Mouse (Mus musculus) liver, embryonic 16.5 days (tissue): ENCODE measurements at regions not wholly inside any gene's neighbourhood (a gene's known extent, or its start where the extent isn't known, plus 50 kb on each side); places are given as distances from the start of the nearest gene placed in this dataset.
A peak's percentile ranks its signal among the peaks of the same experiment; 100 is the strongest.

Experiments
- ATAC-seq: fragments of 200-750 bp; cut with Nextera tagmentation; 2 replicates; pipeline ENCODE4 v1.8.0; 2017; ENCODE audit warnings: low read depth, mild to moderate bottlenecking, moderate number of reproducible peaks, moderate library complexity
- H3K27ac ChIP-seq: fragments of 300-500 bp; sonication (generic); 2 replicates; pipeline ENCODE4 v1.5.1; 2014; ENCODE audit warnings: mild to moderate bottlenecking, low read length
- H3K27me3 ChIP-seq: fragments of 300-500 bp; sonication (generic); 2 replicates; pipeline ENCODE4 v1.6.1; 2014; ENCODE audit warnings: low read depth, low read length, mixed read lengths; ENCODE audit not compliant: control insufficient read depth, insufficient read depth
- H3K36me3 ChIP-seq: fragments of 300-500 bp; sonication (generic); 2 replicates; pipeline ENCODE4 v1.6.1; 2014; ENCODE audit warnings: mild to moderate bottlenecking; ENCODE audit not compliant: control insufficient read depth, insufficient read depth
- H3K4me1 ChIP-seq: fragments of 300-500 bp; sonication (generic); 2 replicates; pipeline ENCODE4 v1.6.1; 2014; ENCODE audit warnings: low read depth, low read length, mixed read lengths; ENCODE audit not compliant: control insufficient read depth
- H3K4me2 ChIP-seq: fragments of 300-500 bp; sonication (generic); 2 replicates; pipeline ENCODE4 v1.6.1; 2014; ENCODE audit warnings: low read depth, low read length, mixed read lengths
- H3K4me3 ChIP-seq: fragments of 300-500 bp; sonication (generic); 2 replicates; pipeline ENCODE4 v1.5.1; 2014; ENCODE audit warnings: low read depth, mild to moderate bottlenecking, low read length
- H3K9ac ChIP-seq: fragments of 300-500 bp; sonication (generic); 2 replicates; pipeline ENCODE4 v1.6.1; 2014; ENCODE audit warnings: low read depth, low read length
- H3K9me3 ChIP-seq: fragments of 300-500 bp; sonication (generic); replicated peaks from 2 replicates; pipeline ENCODE4 v1.6.1; 2016; ENCODE audit warnings: low read length; ENCODE audit not compliant: control insufficient read depth
- WGBS: fragments of 180-500 bp; shearing (Covaris S2); extraction: QIAGEN DNeasy Blood & Tissue Kit; methylation state at CpG from one replicate; pipeline ENCODE4 v1.1.7; 2014; ENCODE audit not compliant: insufficient replicate concordance; 5-methylcytosine and 5-hydroxymethylcytosine counted together

GRCm38 (mm10) chr15:81529002-81529401 is 56.1 kb upstream of the Ep300 start:
- Histone ChIP-seq H3K27ac (peak overlapping the region; percentile 71), H3K9me3 (no peaks in the 10 kb centered on the region), H3K4me2 (no peak overlapping the region), H3K9ac (no peak overlapping the region), H3K27me3 (no peaks in the 10 kb centered on the region), H3K4me3 (no peak overlapping the region), H3K36me3 (no peaks in the 10 kb centered on the region), H3K4me1 (peaks cover 31% of the 10 kb centered on the region)
- WGBS = 71% methylated on average over 4 of the region's 4 CpGs
- no peak for ATAC-seq

DNA sequence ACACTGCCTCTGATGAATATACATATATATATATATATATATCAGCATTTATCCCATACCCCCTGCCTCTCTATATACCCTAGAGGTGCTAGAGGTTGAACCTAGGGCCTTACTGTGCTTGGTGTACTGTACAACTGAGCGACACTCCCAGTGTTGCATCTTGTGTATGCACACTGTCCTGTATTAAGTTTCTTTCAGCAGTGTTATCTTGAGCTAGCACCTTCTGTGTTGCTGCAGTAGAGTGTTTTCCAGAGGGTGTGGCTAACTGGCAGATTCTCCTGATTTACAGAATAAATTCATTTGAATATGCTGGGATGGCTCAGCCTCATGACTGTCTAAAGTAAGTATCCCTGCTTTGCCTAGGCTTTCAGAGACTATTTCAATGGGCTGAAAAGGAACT is 54.7 kb upstream of the Ep300 start:
- Histone ChIP-seq H3K4me1 (peaks cover 36% of the 10 kb centered on the region), H3K4me2 (peak overlapping the region; percentile 34), H3K36me3 (no peaks in the 10 kb centered on the region), H3K4me3 (no peak overlapping the region), H3K9ac (no peak overlapping the region), H3K27me3 (no peaks in the 10 kb centered on the region), H3K9me3 (no peaks in the 10 kb centered on the region), H3K27ac (peak overlapping the region; percentile 71)
- peak; percentile 99 for ATAC-seq
- WGBS = 24% methylated on average over 1 of the region's 1 CpGs

DNA sequence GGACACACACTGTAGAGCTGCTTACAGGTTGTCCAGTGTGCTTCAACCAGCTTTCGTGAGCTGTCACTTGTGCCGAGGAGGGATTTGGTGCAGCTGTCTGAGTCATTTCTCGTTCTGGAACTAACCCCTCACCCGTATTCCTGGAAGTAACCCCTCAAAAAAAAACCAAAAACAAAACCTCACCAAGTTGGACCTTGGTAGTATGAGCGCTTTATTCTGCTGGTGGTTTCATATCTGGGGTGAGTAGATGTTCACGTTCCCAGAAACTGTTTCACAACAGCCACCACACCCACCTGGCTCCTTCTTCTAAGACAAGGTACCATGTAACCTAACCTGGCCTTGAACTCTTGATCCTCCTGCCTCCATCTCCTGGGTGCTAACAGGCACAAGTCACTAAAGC is 50.6 kb upstream of the Ep300 start:
- 29% methylated on average over 6 of the region's 6 CpGs for WGBS
- no peak overlapping the region for H3K4me2 ChIP-seq
- ATAC-seq = no peak

More for the DNA sequence above, 50.6 kb upstream of the Ep300 start:
- no peak overlapping the region for H3K4me3 ChIP-seq
- no peak overlapping the region for H3K27ac ChIP-seq
- H3K27me3 ChIP-seq = no peaks in the 10 kb centered on the region
- H3K4me1 ChIP-seq = peaks cover 36% of the 10 kb centered on the region
- no peaks in the 10 kb centered on the region for H3K9me3 ChIP-seq
- H3K9ac ChIP-seq = no peak overlapping the region
- no peaks in the 10 kb centered on the region for H3K36me3 ChIP-seq
